Mouse (Mus musculus) midbrain, postnatal 0 days (tissue): ENCODE results near the gene Hdac4. TPM values are rescaled to one million over a fixed set of nuclear protein-coding genes. Genes with fewer than 3 reads are reported as not detected.
A peak's percentile ranks its signal among the peaks of the same experiment; 100 is the strongest.

Source experiments
- ATAC-seq: fragments of 200-750 bp; cut with Nextera tagmentation; 2 replicates; pipeline ENCODE4 v1.8.0; 2017; ENCODE audit warnings: moderate number of reproducible peaks, mild to moderate bottlenecking, moderate TSS enrichment, moderate library complexity; ENCODE audit not compliant: low FRiP score
- DNase-seq: peaks from one replicate; pipeline ENCODE4 v3.0.0-alpha.2; 2015; ENCODE audit warnings: low spot score
- H3K27ac ChIP-seq: fragments of 300-500 bp; sonication (generic); 2 replicates; pipeline ENCODE4 v1.5.1; 2014; ENCODE audit warnings: low read depth, mild to moderate bottlenecking, low read length, mixed read lengths
- H3K27me3 ChIP-seq: fragments of 300-500 bp; sonication (generic); 2 replicates; pipeline ENCODE4 v1.6.1; 2014; ENCODE audit warnings: low read length, control low read depth, mixed read lengths; ENCODE audit not compliant: insufficient read depth
- H3K36me3 ChIP-seq: fragments of 300-500 bp; sonication (generic); 2 replicates; pipeline ENCODE4 v1.6.1; 2014; ENCODE audit warnings: low read length, control low read depth, mixed read lengths; ENCODE audit not compliant: insufficient read depth
- H3K4me1 ChIP-seq: fragments of 300-500 bp; sonication (generic); 2 replicates; pipeline ENCODE4 v1.6.1; 2014; ENCODE audit warnings: mild to moderate bottlenecking, control low read depth, antibody characterized with exemption, low read length, mixed read lengths; ENCODE audit not compliant: insufficient read depth
- H3K4me2 ChIP-seq: fragments of 300-500 bp; sonication (generic); 2 replicates; pipeline ENCODE4 v1.6.1; 2014; ENCODE audit warnings: low read depth, mild to moderate bottlenecking, low read length, mixed read lengths; ENCODE audit not compliant: poor library complexity, severe bottlenecking
- H3K4me3 ChIP-seq: fragments of 300-500 bp; sonication (generic); 2 replicates; pipeline ENCODE4 v1.5.1; 2014; ENCODE audit warnings: low read depth, mild to moderate bottlenecking, low read length, moderate library complexity
- H3K9ac ChIP-seq: fragments of 300-500 bp; sonication (generic); replicated peaks from 2 replicates; pipeline ENCODE4 v1.6.1; 2014; ENCODE audit warnings: mild to moderate bottlenecking, low read length, moderate library complexity, mixed read lengths; ENCODE audit not compliant: poor library complexity, severe bottlenecking
- H3K9me3 ChIP-seq: fragments of 300-500 bp; sonication (generic); 2 replicates; pipeline ENCODE4 v1.6.1; 2016; ENCODE audit warnings: low read length, control low read depth
- CTCF ChIP-seq: IDR thresholded peaks from 2 replicates; pipeline ENCODE4 v1.5.1; 2016; ENCODE audit warnings: antibody characterized with exemption, mild to moderate bottlenecking
- WGBS: fragments of 180-500 bp; shearing (Covaris S2); extraction: QIAGEN DNeasy Blood & Tissue Kit; methylation state at CpG from one replicate; pipeline ENCODE4 v1.1.7; 2014; 5-methylcytosine and 5-hydroxymethylcytosine counted together
- polyA plus RNA-seq: library from polyadenylated mRNA; unstranded; fragments of >200 nt; fragmentation: Nextera tagmentation; extraction: Ambion mirVana; gene quantifications from 2 replicates; pipeline ENCODE4 v1.2.1, GENCODE M21; 2015
- total RNA-seq: library from RNA; depleted of rRNA; stranded (reverse); fragments of >200 nt; gene quantifications from 2 replicates; pipeline ENCODE4 v1.2.3, GENCODE M21; 2014

Hdac4 gene
- total and polyA plus RNA-seq, 2 experiments from 2014 or later = 18.1 to 51.8 TPM

GRCm38 (mm10) chr1:91992652-91993051 is 202.8 kb downstream of the Hdac4 start:
- ATAC-seq (no peak), DNase-seq (no peak)
- H3K9me3 ChIP-seq = no peaks in the 10 kb centered on the region
- peaks cover 35% of the 10 kb centered on the region for H3K36me3 ChIP-seq
- 85% methylated on average over 3 of the region's 3 CpGs for WGBS
- H3K4me2 ChIP-seq = no peak overlapping the region
- no peaks in the 10 kb centered on the region for H3K27me3 ChIP-seq
- no peak for TF ChIP-seq CTCF
- H3K9ac ChIP-seq = no peak overlapping the region
- no peaks in the 10 kb centered on the region for H3K4me1 ChIP-seq
- H3K27ac ChIP-seq = no peak overlapping the region
- no peak overlapping the region for H3K4me3 ChIP-seq

GRCm38 (mm10) chr1:91991597-91991996 is 203.9 kb downstream of the Hdac4 start:
- Histone ChIP-seq H3K27me3 (no peaks in the 10 kb centered on the region), H3K4me2 (no peak overlapping the region), H3K4me1 (no peaks in the 10 kb centered on the region), H3K27ac (no peak overlapping the region), H3K9ac (no peak overlapping the region), H3K36me3 (peaks cover 44% of the 10 kb centered on the region), H3K9me3 (no peaks in the 10 kb centered on the region), H3K4me3 (no peak overlapping the region)
- TF ChIP-seq CTCF = no peak
- DNase-seq = no peak
- no peak for ATAC-seq

GRCm38 (mm10) chr1:91990852-91991251 is 204.6 kb downstream of the Hdac4 start:
- DNase-seq = no peak
- Histone ChIP-seq H3K4me2 (no peak overlapping the region), H3K9ac (no peak overlapping the region), H3K27me3 (no peaks in the 10 kb centered on the region), H3K9me3 (no peaks in the 10 kb centered on the region), H3K36me3 (peaks cover 49% of the 10 kb centered on the region), H3K27ac (no peak overlapping the region), H3K4me1 (no peaks in the 10 kb centered on the region), H3K4me3 (no peak overlapping the region)
- WGBS = 74% methylated on average over 5 of the region's 5 CpGs
- peak; percentile 48 for TF ChIP-seq CTCF
- ATAC-seq = no peak

- DNase-seq (no peak), ATAC-seq (no peak)
- Histone ChIP-seq H3K4me2 (no peak overlapping the region), H3K9me3 (no peaks in the 10 kb centered on the region), H3K9ac (no peak overlapping the region), H3K36me3 (peaks cover 57% of the 10 kb centered on the region), H3K4me1 (no peaks in the 10 kb centered on the region), H3K27me3 (no peaks in the 10 kb centered on the region), H3K27ac (no peak overlapping the region), H3K4me3 (no peak overlapping the region)
- no peak for TF ChIP-seq CTCF
- WGBS = 98% methylated on average over 1 of the region's 1 CpGs
Measured at GRCm38 (mm10) chr1:91988866-91989265, 206.6 kb downstream of the Hdac4 start.

GRCm38 (mm10) chr1:91987431-91987830 is 208.1 kb downstream of the Hdac4 start:
- no peaks in the 10 kb centered on the region for H3K4me1 ChIP-seq
- H3K9ac ChIP-seq = no peak overlapping the region
- no peak for ATAC-seq
- no peaks in the 10 kb centered on the region for H3K9me3 ChIP-seq
- 84% methylated on average over 8 of the region's 8 CpGs for WGBS
- H3K27ac ChIP-seq = no peak overlapping the region
- DNase-seq = no peak
- no peak overlapping the region for H3K4me3 ChIP-seq
- H3K36me3 ChIP-seq = peaks cover 69% of the 10 kb centered on the region
- TF ChIP-seq CTCF = no peak
- no peak overlapping the region for H3K4me2 ChIP-seq
- no peaks in the 10 kb centered on the region for H3K27me3 ChIP-seq

GRCm38 (mm10) chr1:91985783-91986182 is 209.7 kb downstream of the Hdac4 start:
- H3K4me3 ChIP-seq = no peak overlapping the region
- no peak overlapping the region for H3K27ac ChIP-seq
- no peak overlapping the region for H3K9ac ChIP-seq
- no peak for ATAC-seq
- no peak overlapping the region for H3K4me2 ChIP-seq
- H3K9me3 ChIP-seq = no peaks in the 10 kb centered on the region
- no peaks in the 10 kb centered on the region for H3K27me3 ChIP-seq
- TF ChIP-seq CTCF = no peak
- DNase-seq = no peak
- H3K36me3 ChIP-seq = peaks cover 72% of the 10 kb centered on the region
- H3K4me1 ChIP-seq = no peaks in the 10 kb centered on the region
